Mouse (Mus musculus) neural tube, embryonic 11.5 days (tissue): ENCODE data around the gene Icam4. TPM values are rescaled to one million over a fixed set of nuclear protein-coding genes. Genes with fewer than 3 reads are reported as not detected.

Experiments used
- ATAC-seq: fragments of 200-750 bp; cut with Nextera tagmentation; 2 replicates; pipeline ENCODE4 v1.8.0; 2017; ENCODE audit warnings: moderate number of reproducible peaks, mild to moderate bottlenecking, moderate TSS enrichment, moderate library complexity; ENCODE audit not compliant: insufficient read depth, low FRiP score, low TSS enrichment
- DNase-seq: peaks from one replicate; pipeline ENCODE4 v3.0.0-alpha.2; 2015; ENCODE audit warnings: low spot score
- H3K27ac ChIP-seq: fragments of 300-500 bp; sonication (generic); 2 replicates; pipeline ENCODE4 v1.5.1; 2014; ENCODE audit warnings: low read depth, mild to moderate bottlenecking, low read length
- H3K27me3 ChIP-seq: fragments of 300-500 bp; sonication (generic); 2 replicates; pipeline ENCODE4 v1.6.1; 2014; ENCODE audit warnings: mild to moderate bottlenecking, low read length, mixed read lengths; ENCODE audit not compliant: control insufficient read depth, insufficient read depth
- H3K36me3 ChIP-seq: fragments of 300-500 bp; sonication (generic); 2 replicates; pipeline ENCODE4 v1.6.1; 2014; ENCODE audit warnings: mild to moderate bottlenecking, low read length, moderate library complexity, mixed read lengths; ENCODE audit not compliant: control insufficient read depth, insufficient read depth
- H3K4me1 ChIP-seq: fragments of 300-500 bp; sonication (generic); 2 replicates; pipeline ENCODE4 v1.6.1; 2014; ENCODE audit warnings: low read length, mixed read lengths; ENCODE audit not compliant: control insufficient read depth, insufficient read depth
- H3K4me2 ChIP-seq: fragments of 300-500 bp; sonication (generic); 2 replicates; pipeline ENCODE4 v1.6.1; 2014; ENCODE audit warnings: low read depth, mild to moderate bottlenecking, moderate library complexity
- H3K4me3 ChIP-seq: fragments of 300-500 bp; sonication (generic); 2 replicates; pipeline ENCODE4 v1.5.1; 2014; ENCODE audit warnings: low read depth, low read length
- H3K9ac ChIP-seq: fragments of 300-500 bp; sonication (generic); 2 replicates; pipeline ENCODE4 v1.6.1; 2014; ENCODE audit warnings: mild to moderate bottlenecking, low read length
- H3K9me3 ChIP-seq: fragments of 300-500 bp; sonication (generic); 2 replicates; pipeline ENCODE4 v1.6.1; 2016; ENCODE audit warnings: low read length; ENCODE audit not compliant: control insufficient read depth
- WGBS: fragments of 180-500 bp; shearing (Covaris S2); extraction: QIAGEN DNeasy Blood & Tissue Kit; methylation state at CpG from one replicate; pipeline ENCODE4 v1.1.7; 2014; 5-methylcytosine and 5-hydroxymethylcytosine counted together
- polyA plus RNA-seq: library from polyadenylated mRNA; unstranded; fragments of >200 nt; fragmentation: Nextera tagmentation; extraction: Ambion mirVana; gene quantifications from 2 replicates; pipeline ENCODE4 v1.2.1, GENCODE M21; 2014

Icam4 gene
- polyA plus RNA-seq, 1 experiment from 2014 or later, result 5.8 TPM

DNA sequence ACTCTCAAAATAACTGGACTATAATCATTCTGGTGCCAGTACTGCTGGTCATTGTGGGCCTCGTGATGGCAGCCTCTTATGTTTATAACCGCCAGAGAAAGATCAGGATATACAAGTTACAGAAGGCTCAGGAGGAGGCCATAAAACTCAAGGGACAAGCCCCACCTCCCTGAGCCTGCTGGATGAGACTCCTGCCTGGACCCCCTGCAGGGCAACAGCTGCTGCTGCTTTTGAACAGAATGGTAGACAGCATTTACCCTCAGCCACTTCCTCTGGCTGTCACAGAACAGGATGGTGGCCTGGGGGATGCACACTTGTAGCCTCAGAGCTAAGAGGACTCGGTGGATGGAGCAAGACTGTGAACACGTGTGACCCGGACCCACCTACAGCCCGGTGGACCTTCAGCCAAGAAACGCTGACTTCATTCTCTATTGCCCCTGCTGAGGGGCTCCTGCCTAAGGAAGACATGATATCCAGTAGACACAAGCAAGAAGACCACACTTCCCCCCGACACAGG lies 1.3 kb upstream of the Icam4 start:
- Histone ChIP-seq H3K27ac (no peak overlapping the region), H3K4me3 (no peak overlapping the region), H3K4me1 (peaks cover 14% of the 10 kb centered on the region), H3K4me2 (no peak overlapping the region), H3K9ac (no peak overlapping the region), H3K36me3 (no peaks in the 10 kb centered on the region), H3K27me3 (peaks cover 40% of the 10 kb centered on the region), H3K9me3 (no peaks in the 10 kb centered on the region)
- ATAC-seq (no peak), DNase-seq (peak; percentile 23)
- WGBS, result 33% methylated on average over 8 of the region's 8 CpGs

- no peak for ATAC-seq
- Histone ChIP-seq H3K4me1 (peaks cover 21% of the 10 kb centered on the region), H3K27ac (no peak overlapping the region), H3K36me3 (no peaks in the 10 kb centered on the region), H3K27me3 (peaks cover 48% of the 10 kb centered on the region), H3K9me3 (no peaks in the 10 kb centered on the region), H3K9ac (no peak overlapping the region), H3K4me3 (no peak overlapping the region), H3K4me2 (no peak overlapping the region)
- 65% methylated on average over 6 of the region's 6 CpGs for WGBS
- DNase-seq, result no peak
These were observed 538 bp upstream of the Icam4 start for GRCm38 (mm10) chr9:21028560-21029110.

- Histone ChIP-seq H3K4me1 (peaks cover 21% of the 10 kb centered on the region), H3K9ac (no peak overlapping the region), H3K9me3 (no peaks in the 10 kb centered on the region), H3K4me2 (peak overlapping the region; percentile 83), H3K4me3 (peak overlapping the region; percentile 42; the same call in 1 of the 2 replicates), H3K27me3 (peaks cover 63% of the 10 kb centered on the region), H3K27ac (no peak overlapping the region), H3K36me3 (no peaks in the 10 kb centered on the region)
- DNase-seq, result no peak
- WGBS, result 20% methylated on average over 22 of the region's 22 CpGs
- ATAC-seq, result no peak
These were observed 955 bp downstream of the Icam4 start for GRCm38 (mm10) chr9:21030055-21030600.

GRCm38 (mm10) chr9:21030781-21031250 lies 1.6 kb downstream of the Icam4 start:
- DNase-seq, result peak; percentile 81
- Histone ChIP-seq H3K4me1 (peaks cover 21% of the 10 kb centered on the region), H3K36me3 (no peaks in the 10 kb centered on the region), H3K9me3 (no peaks in the 10 kb centered on the region), H3K4me3 (peak overlapping the region; percentile 42), H3K27me3 (peaks cover 70% of the 10 kb centered on the region), H3K9ac (no peak overlapping the region), H3K4me2 (peak overlapping the region; percentile 83), H3K27ac (no peak overlapping the region)
- peak; percentile 62 for ATAC-seq
- under 1% methylated on average over 13 of the region's 13 CpGs for WGBS

GRCm38 (mm10) chr9:21031251-21031895 lies 2.2 kb downstream of the Icam4 start:
- no peaks in the 10 kb centered on the region for H3K36me3 ChIP-seq
- under 1% methylated on average over 36 of the region's 36 CpGs for WGBS
- ATAC-seq (peak; percentile 40; the same call in 1 of the 2 replicates), DNase-seq (peak; percentile 60)
- H3K27me3 ChIP-seq, result peaks cover 75% of the 10 kb centered on the region
- peak overlapping the region; percentile 42 for H3K4me3 ChIP-seq
- H3K4me1 ChIP-seq, result peaks cover 21% of the 10 kb centered on the region
- no peaks in the 10 kb centered on the region for H3K9me3 ChIP-seq
- H3K9ac ChIP-seq, result no peak overlapping the region
- H3K27ac ChIP-seq, result no peak overlapping the region
- peak overlapping the region; percentile 83 for H3K4me2 ChIP-seq

DNA sequence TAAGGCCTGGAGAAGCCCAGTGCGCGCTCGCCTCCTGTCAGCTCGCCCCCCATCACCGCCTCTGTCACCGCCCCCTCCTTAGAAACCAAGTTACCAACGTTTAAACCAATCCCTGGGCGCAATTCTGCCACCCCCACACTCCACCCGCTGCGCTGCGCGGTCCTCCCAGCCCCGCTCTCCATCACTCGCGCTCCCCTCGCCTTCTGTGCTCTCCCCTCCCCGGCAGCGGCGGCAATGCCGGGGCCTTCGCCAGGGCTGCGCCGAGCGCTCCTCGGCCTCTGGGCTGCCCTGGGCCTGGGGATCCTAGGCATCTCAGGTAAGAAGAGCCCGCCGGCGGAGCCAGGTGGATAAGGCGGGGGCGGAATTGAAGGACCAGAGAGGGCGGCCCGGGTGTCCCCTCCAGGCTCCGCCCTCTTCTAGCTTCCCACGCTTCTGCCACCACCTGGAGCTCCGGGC lies 2.8 kb downstream of the Icam4 start, which contains the start of gene Icam5:
TSS of gene Icam5 (plus strand) at position 178 of the 456 bp plus-strand sequence.
- Histone ChIP-seq H3K27me3 (peaks cover 81% of the 10 kb centered on the region), H3K9me3 (no peaks in the 10 kb centered on the region), H3K4me3 (peak within 1 kb of the TSS; percentile 42), H3K4me2 (peak within 1 kb of the TSS; percentile 83), H3K9ac (peak within 1 kb of the TSS; percentile 42), H3K36me3 (no peaks in the 10 kb centered on the region), H3K27ac (no peak within 1 kb of the TSS), H3K4me1 (peaks cover 21% of the 10 kb centered on the region)
- DNase-seq, result peak; percentile 24
- 0 out of 2 replicates have a peak, but pooled peaks have one; percentile 8 for ATAC-seq
- WGBS, result under 1% methylated on average over 35 of the region's 35 CpGs

- Histone ChIP-seq H3K27ac (no peak overlapping the region), H3K4me2 (no peak overlapping the region; the same call in 1 of the 2 replicates), H3K27me3 (peaks cover 87% of the 10 kb centered on the region), H3K9me3 (no peaks in the 10 kb centered on the region), H3K36me3 (no peaks in the 10 kb centered on the region), H3K9ac (no peak overlapping the region), H3K4me3 (no peak overlapping the region; the same call in 1 of the 2 replicates), H3K4me1 (peaks cover 21% of the 10 kb centered on the region)
- DNase-seq (no peak), ATAC-seq (no peak)
- WGBS, result 2% methylated on average over 7 of the region's 7 CpGs
These were observed 3.3 kb downstream of the Icam4 start for GRCm38 (mm10) chr9:21032491-21032890.

- ATAC-seq (0 out of 2 replicates have a peak, but pooled peaks have one; percentile 31), DNase-seq (peak; percentile 78)
- Histone ChIP-seq H3K4me3 (peak overlapping the region; percentile 36), H3K36me3 (no peaks in the 10 kb centered on the region), H3K4me1 (peaks cover 21% of the 10 kb centered on the region), H3K9ac (no peak overlapping the region; the same call in 1 of the 2 replicates), H3K9me3 (no peaks in the 10 kb centered on the region), H3K4me2 (peak overlapping the region; percentile 56), H3K27ac (no peak overlapping the region), H3K27me3 (peaks cover 93% of the 10 kb centered on the region)
- under 1% methylated on average over 32 of the region's 34 CpGs for WGBS
These were observed 4.0 kb downstream of the Icam4 start for GRCm38 (mm10) chr9:21033136-21033535.
